Mouse (Mus musculus) left cerebral cortex, postnatal 25 days (tissue): Measurements from ENCODE around the gene Gm10563. TPM values are rescaled to one million over a fixed set of nuclear protein-coding genes. Genes with fewer than 3 reads are reported as not detected.
"Not testable (repeated sequence)": the region's sequence is repeated elsewhere in the genome, so short reads cannot be mapped to it uniquely, and the experiment has no call there.

ENCODE experiments used
- DNase-seq, 2 experiments: peaks; one replicate each; pipeline ENCODE4 v3.0.0; 2022; ENCODE audit warnings: low spot score in 2 of 2, mixed read lengths in 1 of 2
- intact Hi-C: fragments of 180-260 bp; cut with DNase I; formaldehyde crosslinking; loops from one replicate; pipeline ENCODE4 v1.15.1; 2025
- total RNA-seq, 2 experiments: library from RNA; stranded (reverse); gene quantifications; 2 replicates each; pipeline ENCODE4 v1.2.3; 2021

Gene Gm10563
- total RNA-seq, 2 experiments from 2014 or later: not detected

DNA sequence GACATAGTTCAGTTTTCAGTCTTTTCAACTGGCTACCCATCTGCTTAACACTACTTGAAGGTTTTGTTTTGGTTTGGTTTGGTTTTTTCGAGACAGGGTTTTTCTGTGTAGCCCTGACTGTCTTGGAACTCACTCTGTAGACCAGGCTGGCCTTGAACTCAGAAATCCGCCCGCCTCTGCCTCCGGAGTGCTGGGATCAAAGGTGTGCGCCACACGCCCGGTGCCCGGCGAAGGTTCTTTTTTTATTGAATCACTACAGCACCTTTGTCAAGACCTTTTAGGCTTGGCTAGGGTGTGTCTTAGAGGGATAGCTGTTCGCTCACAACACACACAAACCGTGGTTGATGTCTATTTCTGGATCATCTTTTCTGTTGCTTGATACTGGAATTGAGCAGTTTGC is 74.9 kb downstream of the Gm10563 start:
- intact Hi-C loops, DNase-seq: not testable (repeated sequence)

DNA sequence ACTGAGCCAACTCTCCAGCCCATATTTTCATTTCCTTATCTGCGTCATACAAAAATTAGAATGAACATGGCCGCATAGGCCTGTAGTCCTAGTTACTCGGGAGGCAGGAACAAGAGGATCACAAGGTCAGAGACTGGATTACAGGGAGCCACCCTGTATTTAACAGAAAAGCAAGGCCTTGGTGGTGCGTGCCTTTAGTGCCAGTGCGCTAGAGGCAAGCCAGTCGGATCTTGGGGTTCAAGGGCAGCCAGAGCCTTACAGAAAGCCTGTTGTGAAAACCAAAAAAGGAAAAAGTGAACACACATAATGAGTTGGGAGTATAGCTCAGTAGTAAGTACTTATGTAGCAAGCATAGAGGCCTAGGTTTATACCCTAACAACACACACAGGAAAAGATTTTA is 75.4 kb downstream of the Gm10563 start:
- DNase-seq: no peak
- intact Hi-C loops: loop anchor here (2.0 kb wide), 1 partner anchor 89 kb away; no protein-coding TSS in a partner anchor

DNA sequence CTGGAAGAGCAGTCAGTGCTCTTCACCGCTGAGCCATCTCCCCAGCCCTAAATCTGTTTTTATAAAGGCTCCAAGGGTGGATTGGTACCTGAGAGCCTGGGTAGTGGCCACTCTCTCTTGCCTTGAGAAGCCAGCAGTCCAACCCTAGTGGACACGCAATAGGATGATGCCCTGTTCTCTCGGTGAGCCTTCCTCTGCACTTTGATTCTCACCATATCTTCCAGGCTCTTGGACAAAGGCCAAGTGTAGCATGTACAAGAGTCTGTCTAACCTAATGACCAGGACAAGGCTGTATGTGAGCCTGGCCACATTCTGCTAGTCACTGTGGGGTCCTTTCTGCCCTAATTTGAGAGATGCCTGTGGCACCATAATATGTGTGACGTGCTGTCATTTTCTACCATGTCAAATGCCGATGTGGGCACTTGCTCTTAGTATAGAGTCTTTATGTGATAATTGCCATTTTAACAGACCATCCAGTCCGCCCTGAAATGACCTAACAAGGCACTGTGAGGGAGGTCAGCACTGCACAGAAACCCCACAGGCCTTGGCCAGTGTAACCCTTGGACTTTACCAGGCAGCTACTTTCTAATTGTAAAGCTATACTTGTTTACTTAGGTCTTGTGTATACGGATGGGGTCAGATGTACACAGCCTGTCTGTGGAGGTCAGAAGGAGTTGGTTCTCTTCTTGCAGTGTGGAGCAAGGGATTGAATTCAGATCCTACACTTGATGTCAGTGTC is 76.4 kb downstream of the Gm10563 start:
- intact Hi-C loops: loop anchor here (2.0 kb wide), 1 partner anchor 88 kb away; no protein-coding TSS in a partner anchor
- DNase-seq: no peak

DNA sequence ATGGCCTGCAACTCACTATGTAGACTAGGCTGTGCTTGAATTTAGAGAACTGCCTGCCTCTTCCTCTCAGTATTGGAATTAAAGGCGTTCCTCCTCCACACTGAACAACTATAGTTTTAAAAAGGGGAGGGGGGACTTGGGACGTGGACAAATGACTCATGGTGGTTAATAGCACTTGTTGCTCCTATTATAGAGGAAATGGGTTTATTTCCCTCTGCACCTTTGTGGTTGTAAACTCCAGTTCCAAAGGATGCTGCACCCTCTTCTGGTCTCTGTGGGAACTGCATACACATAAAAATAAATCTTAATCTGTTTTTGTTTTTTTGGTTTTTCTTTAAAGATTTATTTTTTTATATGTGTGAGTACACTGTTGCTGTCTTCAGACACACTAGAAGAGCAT is 77.0 kb downstream of the Gm10563 start:
- intact Hi-C loops: loop anchor here (2.0 kb wide), 1 partner anchor 87 kb away; no protein-coding TSS in a partner anchor
- no peak for DNase-seq

DNA sequence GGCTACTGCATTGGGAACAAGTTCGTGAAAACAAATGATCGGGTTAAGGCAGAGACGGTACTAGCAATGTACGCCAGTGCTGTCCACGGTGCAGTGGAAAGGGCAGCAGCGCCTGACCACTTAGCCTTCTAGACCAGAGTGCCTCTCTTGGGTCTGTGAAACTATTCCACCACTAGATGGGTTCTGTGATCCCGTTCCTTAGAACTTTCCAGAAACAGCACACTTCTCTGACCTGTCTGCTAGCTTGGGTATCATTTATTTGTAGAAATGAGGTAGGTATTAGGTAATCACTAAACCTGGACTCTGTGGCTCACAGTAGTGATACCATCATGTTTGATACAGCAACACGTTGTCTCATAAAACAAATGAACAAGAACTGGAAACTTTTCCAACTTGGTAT is 78.7 kb downstream of the Gm10563 start:
- no peak for DNase-seq
- intact Hi-C loops: no loop called here

Other genes starting within 250 kb of the Gm10563 start
- gene Gabrd, start 247.3 kb downstream of the Gm10563 start, total RNA-seq: 10 to 100 TPM; 73.4 to 78.2 TPM
- gene Cfap74, start 236.2 kb downstream of the Gm10563 start, total RNA-seq: 10 to 100 TPM; 12.7 to 13.7 TPM
- gene Tmem52, start 176.3 kb downstream of the Gm10563 start, total RNA-seq: 1 to 10 TPM; 1.5 TPM
- 100 to 1,000 TPM; 918 to 924 TPM for gene Gnb1, start 154.0 kb downstream of the Gm10563 start, total RNA-seq
- 10 to 100 TPM; 58.8 to 61.7 TPM for gene Nadk, start 83.0 kb downstream of the Gm10563 start, total RNA-seq
- 10 to 100 TPM; 49.9 to 51.5 TPM for gene Slc35e2, start 44.0 kb downstream of the Gm10563 start, total RNA-seq
- 10 to 100 TPM; 45.9 to 53.1 TPM for gene Cdk11b, start 20.6 kb downstream of the Gm10563 start, total RNA-seq
- gene Mmp23, start 8.0 kb upstream of the Gm10563 start, total RNA-seq: 1 to 10 TPM; 2.5 to 2.9 TPM
- gene Mib2, start 23.8 kb upstream of the Gm10563 start, total RNA-seq: 100 to 1,000 TPM; 112 to 113 TPM
- gene Fndc10, start 48.9 kb upstream of the Gm10563 start, total RNA-seq: 10 to 100 TPM; 26.5 to 29.2 TPM
- gene Ssu72, start 59.4 kb upstream of the Gm10563 start, total RNA-seq: 10 to 100 TPM; 93.3 to 98.2 TPM
- gene Tmem240, start 89.4 kb upstream of the Gm10563 start, total RNA-seq: 10 to 100 TPM; 58.0 to 61.9 TPM
- gene Atad3a, start 115.7 kb upstream of the Gm10563 start, total RNA-seq: 10 to 100 TPM; 44.0 to 52.3 TPM
- 10 to 100 TPM; 14.0 to 16.6 TPM for gene Vwa1, start 129.3 kb upstream of the Gm10563 start, total RNA-seq
- 10 to 100 TPM; 16.8 to 20.7 TPM for gene Tmem88b, start 140.5 kb upstream of the Gm10563 start, total RNA-seq
- gene Ankrd65, start 145.0 kb upstream of the Gm10563 start, total RNA-seq: not detected
- gene Mrpl20, start 157.5 kb upstream of the Gm10563 start, total RNA-seq: 10 to 100 TPM; 93.9 to 97.9 TPM
- gene Ccnl2, start 167.1 kb upstream of the Gm10563 start, total RNA-seq: 10 to 100 TPM; 65.7 to 78.1 TPM
- gene Aurkaip1, start 185.9 kb upstream of the Gm10563 start, total RNA-seq: 100 to 1,000 TPM in 1 of 2 experiments, 10 to 100 TPM in 1; 99.6 to 104 TPM
- 1 to 10 TPM; 7.0 to 8.4 TPM for gene Mxra8, start 194.3 kb upstream of the Gm10563 start, total RNA-seq
- 10 to 100 TPM; 87.9 to 88.0 TPM for gene Dvl1, start 202.0 kb upstream of the Gm10563 start, total RNA-seq
- under 1 TPM; 0.27 to 0.32 TPM for gene Tas1r3, start 218.0 kb upstream of the Gm10563 start, total RNA-seq
- 10 to 100 TPM; 25.5 to 31.8 TPM for gene Cptp, start 224.0 kb upstream of the Gm10563 start, total RNA-seq
- gene Ints11, start 224.1 kb upstream of the Gm10563 start, total RNA-seq: 10 to 100 TPM; 38.1 to 38.5 TPM
- 10 to 100 TPM; 60.5 to 65.5 TPM for gene Pusl1, start 246.4 kb upstream of the Gm10563 start, total RNA-seq
- 100 to 1,000 TPM; 133 to 136 TPM for gene Acap3, start 246.4 kb upstream of the Gm10563 start, total RNA-seq